Mouse (Mus musculus): ENCODE results near the gene Car5a. TPM values are rescaled to one million over a fixed set of nuclear protein-coding genes. Genes with fewer than 3 reads are reported as not detected.

Gene Car5a
- polyA plus RNA-seq, 1 experiment from 2014 or later = 0.12 TPM

DNA sequence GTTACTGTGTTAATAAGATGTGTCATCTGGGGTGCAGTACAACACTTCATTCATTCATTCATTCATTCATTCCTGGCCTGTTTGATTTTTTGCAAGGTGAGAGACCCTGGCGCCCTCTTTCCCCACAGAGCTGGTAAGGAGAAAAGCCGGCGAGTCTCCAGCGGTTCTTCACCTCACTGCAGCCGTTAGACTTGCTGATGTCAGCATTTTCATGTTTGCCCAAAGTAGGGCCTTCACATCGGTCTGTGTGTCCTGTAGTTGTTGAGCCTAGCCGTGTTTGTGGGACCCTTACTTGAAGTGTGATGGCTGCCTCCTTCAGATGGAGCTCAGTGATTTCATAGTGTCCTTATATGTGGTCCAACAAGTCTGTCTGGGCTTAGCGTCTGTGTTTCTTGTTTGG lies 25.5 kb upstream of the Car5a start:
- 89% methylated on average over 8 of the region's 8 CpGs for WGBS
- peaks cover 52% of the 10 kb centered on the region for H3K4me1 ChIP-seq (replicated peaks)
- no peak overlapping the region; the same call in 1 of the 2 replicates for H3K27ac ChIP-seq
- no peaks in the 10 kb centered on the region for H3K9me3 ChIP-seq
- no peak overlapping the region for H3K4me3 ChIP-seq
- peaks cover 22% of the 10 kb centered on the region for H3K36me3 ChIP-seq
- no peak for DNase-seq (ENCODE audit: low spot score)
- no peaks in the 10 kb centered on the region for H3K27me3 ChIP-seq (ENCODE audit: insufficient read depth, poor library complexity, severe bottlenecking)

DNA sequence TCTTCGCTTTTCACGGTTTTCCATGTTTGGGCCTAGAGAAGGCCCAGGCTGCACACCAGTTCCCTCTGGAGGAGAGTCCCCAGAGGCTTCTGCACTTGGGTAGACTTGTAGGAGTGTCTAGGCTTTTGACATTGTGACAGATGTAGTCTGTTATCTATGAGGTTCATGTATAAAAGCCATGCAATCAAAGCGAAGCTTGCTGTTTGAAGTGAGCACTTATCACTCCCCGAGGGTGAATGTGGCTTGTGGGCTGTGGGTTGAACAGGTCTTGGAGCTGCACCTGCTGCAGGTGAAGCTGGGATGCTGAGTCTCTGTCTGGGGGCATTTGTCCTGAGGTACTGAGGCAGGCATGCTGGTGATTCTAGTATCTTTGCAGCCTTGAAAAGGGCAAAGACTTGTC lies 23.8 kb upstream of the Car5a start:
- peaks cover 52% of the 10 kb centered on the region for H3K4me1 ChIP-seq (replicated peaks)
- no peaks in the 10 kb centered on the region for H3K27me3 ChIP-seq (ENCODE audit: insufficient read depth, poor library complexity, severe bottlenecking)
- H3K27ac ChIP-seq = no peak overlapping the region
- H3K4me3 ChIP-seq = no peak overlapping the region
- no peak for DNase-seq (ENCODE audit: low spot score)
- 83% methylated on average over 4 of the region's 4 CpGs for WGBS
- no peaks in the 10 kb centered on the region for H3K9me3 ChIP-seq
- H3K36me3 ChIP-seq = peaks cover 15% of the 10 kb centered on the region

DNA sequence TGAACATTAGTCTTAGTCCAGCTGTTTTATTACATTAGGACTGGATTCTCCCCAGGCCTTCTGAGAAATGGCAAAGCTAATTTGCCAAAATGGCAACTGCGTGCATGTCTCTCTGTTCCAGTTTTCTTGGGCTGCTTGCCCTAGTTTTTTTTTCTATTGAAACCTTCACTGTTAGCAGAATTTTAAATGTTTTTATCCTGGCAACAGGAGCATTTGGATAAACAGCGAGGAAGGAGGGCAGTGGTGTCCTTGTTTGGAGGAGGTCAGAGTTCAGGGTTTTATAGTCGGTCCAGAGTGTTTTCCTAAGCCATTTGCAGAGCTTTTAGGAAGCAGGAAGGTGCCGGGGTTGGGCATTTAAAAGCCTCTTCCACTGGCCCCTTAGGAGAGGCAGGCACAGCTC lies 23.3 kb upstream of the Car5a start:
- Histone ChIP-seq H3K4me3 (no peak overlapping the region), H3K4me1 (replicated peaks) (peaks cover 52% of the 10 kb centered on the region), H3K36me3 (peaks cover 13% of the 10 kb centered on the region), H3K27me3 (ENCODE audit: insufficient read depth, poor library complexity, severe bottlenecking) (no peaks in the 10 kb centered on the region), H3K9me3 (no peaks in the 10 kb centered on the region), H3K27ac (no peak overlapping the region)
- WGBS = 55% methylated on average over 4 of the region's 4 CpGs
- no peak for DNase-seq (ENCODE audit: low spot score)

GRCm38 (mm10) chr8:121966714-121967448 lies 22.2 kb upstream of the Car5a start:
- Histone ChIP-seq H3K9me3 (no peaks in the 10 kb centered on the region), H3K27me3 (ENCODE audit: insufficient read depth, poor library complexity, severe bottlenecking) (no peaks in the 10 kb centered on the region), H3K4me1 (replicated peaks) (peaks cover 52% of the 10 kb centered on the region), H3K36me3 (peaks cover 11% of the 10 kb centered on the region; the same call in 1 of the 2 replicates), H3K4me3 (no peak overlapping the region; the same call in 1 of the 2 replicates), H3K27ac (peak overlapping the region; percentile 79)
- 33% methylated on average over 7 of the region's 7 CpGs for WGBS
- DNase-seq (ENCODE audit: low spot score) = no peak

DNA sequence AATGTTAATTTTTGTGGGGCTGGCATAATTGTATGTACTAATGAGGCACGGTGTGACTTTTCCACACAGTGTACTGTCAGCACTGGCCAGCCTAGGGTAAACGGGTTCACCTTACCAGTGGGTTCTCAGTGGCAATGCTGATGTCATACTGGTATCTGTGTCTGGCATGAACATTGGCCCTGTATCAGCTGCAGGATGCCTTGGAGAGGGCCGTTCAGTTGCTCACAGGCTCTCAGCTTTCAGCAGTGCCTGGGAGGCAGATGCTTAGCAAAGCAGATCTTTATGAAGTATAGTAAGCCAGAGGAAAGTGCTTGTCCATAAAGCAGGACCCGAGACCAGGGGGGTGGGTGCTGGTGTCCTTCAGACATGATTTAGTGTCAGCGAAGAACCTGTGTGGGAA lies 21.4 kb upstream of the Car5a start:
- Histone ChIP-seq H3K36me3 (peaks cover 11% of the 10 kb centered on the region; the same call in 1 of the 2 replicates), H3K27ac (no peak overlapping the region), H3K9me3 (no peaks in the 10 kb centered on the region), H3K4me1 (replicated peaks) (peaks cover 44% of the 10 kb centered on the region), H3K27me3 (ENCODE audit: insufficient read depth, poor library complexity, severe bottlenecking) (no peaks in the 10 kb centered on the region), H3K4me3 (no peak overlapping the region)
- DNase-seq (ENCODE audit: low spot score) = no peak
- 70% methylated on average over 5 of the region's 5 CpGs for WGBS

DNA sequence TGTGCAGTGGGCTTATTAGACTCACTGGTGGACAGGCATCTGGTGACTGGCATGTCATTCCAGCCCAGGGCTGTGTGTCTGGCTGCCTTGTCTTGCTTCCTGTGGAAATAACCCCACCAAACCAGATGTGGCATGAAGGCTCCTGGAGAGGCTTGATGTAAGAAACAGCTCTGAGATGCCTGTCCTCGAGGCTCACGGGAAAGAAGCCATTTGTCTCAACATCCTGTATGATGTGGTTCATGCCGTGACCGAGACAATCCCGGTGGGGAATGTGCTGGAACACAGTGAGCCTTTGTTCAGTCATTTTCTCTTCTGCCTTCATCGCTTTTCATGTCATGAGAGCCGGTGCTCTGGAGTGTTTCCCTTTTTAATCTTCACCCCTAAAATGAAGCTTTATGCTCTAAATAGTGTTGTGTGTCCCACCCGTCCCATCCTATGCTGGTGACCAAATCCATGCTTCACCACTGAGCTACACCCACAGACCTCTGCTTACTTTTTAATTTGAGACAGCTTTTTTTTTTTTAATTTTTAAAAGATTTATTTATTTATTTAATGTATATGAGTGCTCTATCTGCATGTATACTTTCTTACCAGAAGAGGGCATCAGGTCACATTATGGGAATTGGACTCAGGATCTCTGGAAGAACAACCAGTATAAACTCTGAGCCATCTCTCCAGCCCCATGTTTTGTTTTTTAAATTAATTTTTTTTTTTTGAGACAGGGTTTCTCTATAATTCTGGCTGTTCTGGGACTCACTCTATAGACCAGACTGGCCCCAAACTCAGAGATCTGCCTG lies 20.2 kb upstream of the Car5a start:
- WGBS = 81% methylated on average over 8 of the region's 8 CpGs
- Histone ChIP-seq H3K4me1 (replicated peaks) (peaks cover 35% of the 10 kb centered on the region), H3K9me3 (no peaks in the 10 kb centered on the region), H3K36me3 (peaks cover 11% of the 10 kb centered on the region), H3K4me3 (no peak overlapping the region), H3K27ac (no peak overlapping the region), H3K27me3 (ENCODE audit: insufficient read depth, poor library complexity, severe bottlenecking) (no peaks in the 10 kb centered on the region)
- no peak for DNase-seq (ENCODE audit: low spot score)

- WGBS = 78% methylated on average over 3 of the region's 3 CpGs
- no peak overlapping the region for H3K4me3 ChIP-seq
- DNase-seq (ENCODE audit: low spot score) = no peak
Observed at GRCm38 (mm10) chr8:121962892-121963291, 18.2 kb upstream of the Car5a start.

GRCm38 (mm10) chr8:121958395-121958794 lies 13.7 kb upstream of the Car5a start:
- Histone ChIP-seq H3K36me3 (peaks cover 35% of the 10 kb centered on the region), H3K9me3 (no peaks in the 10 kb centered on the region), H3K27ac (no peak overlapping the region), H3K4me1 (replicated peaks) (peaks cover 26% of the 10 kb centered on the region), H3K27me3 (ENCODE audit: insufficient read depth, poor library complexity, severe bottlenecking) (no peaks in the 10 kb centered on the region), H3K4me3 (no peak overlapping the region)
- WGBS = 96% methylated on average over 1 of the region's 1 CpGs
- DNase-seq (ENCODE audit: low spot score) = no peak

More at GRCm38 (mm10) chr8:121962892-121963291, 18.2 kb upstream of the Car5a start:
- Histone ChIP-seq H3K4me1 (replicated peaks) (peaks cover 37% of the 10 kb centered on the region), H3K36me3 (peaks cover 11% of the 10 kb centered on the region), H3K27ac (no peak overlapping the region), H3K9me3 (no peaks in the 10 kb centered on the region), H3K27me3 (ENCODE audit: insufficient read depth, poor library complexity, severe bottlenecking) (no peaks in the 10 kb centered on the region)

DNA sequence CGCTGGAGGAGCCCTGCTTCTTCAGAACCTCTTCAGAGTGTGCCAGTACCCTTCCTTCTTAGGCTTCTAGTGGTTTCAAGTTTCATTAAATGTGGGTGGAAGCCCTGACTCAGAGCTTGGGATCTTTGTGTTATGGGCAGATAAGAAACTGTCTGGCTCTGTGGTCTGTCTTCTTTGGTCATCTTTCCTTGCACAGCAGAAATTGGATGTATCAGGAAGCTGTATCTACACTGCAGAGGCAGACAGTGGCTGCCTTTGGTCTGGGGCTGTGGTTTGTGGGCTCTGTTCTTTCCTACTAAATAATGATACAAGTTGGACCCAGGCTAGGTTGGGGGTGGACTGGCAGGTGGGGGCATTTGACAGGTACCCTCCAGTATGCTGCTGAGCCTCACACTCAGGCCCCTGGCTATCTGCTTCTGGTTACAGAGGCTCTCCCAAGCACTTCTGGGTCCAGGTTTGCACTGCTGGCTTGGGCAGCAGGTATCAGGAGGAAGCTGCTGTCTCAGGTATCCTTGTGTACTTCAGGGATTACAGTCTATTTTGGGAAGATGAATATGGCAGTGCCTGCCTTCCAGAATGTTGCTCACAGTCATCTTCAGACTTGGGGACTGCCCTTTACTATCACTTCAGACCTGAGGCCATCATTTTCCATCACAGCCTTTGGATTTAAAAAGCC lies 11.3 kb upstream of the Car5a start:
- H3K4me1 ChIP-seq (replicated peaks) = peaks cover 47% of the 10 kb centered on the region
- H3K4me3 ChIP-seq = no peak overlapping the region
- no peaks in the 10 kb centered on the region for H3K27me3 ChIP-seq (ENCODE audit: insufficient read depth, poor library complexity, severe bottlenecking)
- H3K9me3 ChIP-seq = no peaks in the 10 kb centered on the region
- no peak for DNase-seq (ENCODE audit: low spot score)
- H3K36me3 ChIP-seq = peaks cover 46% of the 10 kb centered on the region
- no peak overlapping the region for H3K27ac ChIP-seq
- WGBS = 75% methylated on average over 1 of the region's 1 CpGs

DNA sequence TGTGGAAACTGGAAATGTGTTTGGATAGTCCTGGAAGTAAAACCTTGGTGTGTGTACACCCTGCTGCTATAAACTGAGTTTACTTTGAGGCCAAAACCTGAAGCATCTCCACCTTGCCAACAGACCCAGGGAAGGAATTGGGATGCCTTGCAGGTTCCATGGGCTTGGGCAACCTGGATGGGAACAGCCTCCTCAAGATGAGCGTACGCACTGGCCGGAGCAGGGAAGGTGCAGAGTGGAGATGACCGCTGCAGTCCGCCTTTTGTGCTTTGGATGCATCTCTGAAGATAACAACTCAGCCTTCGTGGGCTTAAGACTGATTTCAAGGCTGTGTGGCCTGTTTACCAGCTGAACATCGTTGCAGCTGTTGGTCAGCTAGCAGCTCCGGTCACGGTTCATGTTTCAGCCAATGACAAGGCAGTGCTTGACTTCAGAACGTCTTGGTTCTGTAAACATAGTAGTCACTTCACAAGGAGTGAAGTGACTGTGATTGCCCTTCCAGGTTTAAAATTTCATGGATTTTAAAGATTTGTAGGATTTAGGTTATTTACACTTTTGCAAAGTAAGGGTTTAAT lies 10.4 kb upstream of the Car5a start:
- H3K27ac ChIP-seq = no peak overlapping the region
- peaks cover 46% of the 10 kb centered on the region for H3K36me3 ChIP-seq
- WGBS = 89% methylated on average over 10 of the region's 10 CpGs
- H3K4me3 ChIP-seq = no peak overlapping the region
- peaks cover 51% of the 10 kb centered on the region for H3K4me1 ChIP-seq (replicated peaks)
- no peaks in the 10 kb centered on the region for H3K9me3 ChIP-seq
- DNase-seq (ENCODE audit: low spot score) = no peak
- H3K27me3 ChIP-seq (ENCODE audit: insufficient read depth, poor library complexity, severe bottlenecking) = no peaks in the 10 kb centered on the region

DNA sequence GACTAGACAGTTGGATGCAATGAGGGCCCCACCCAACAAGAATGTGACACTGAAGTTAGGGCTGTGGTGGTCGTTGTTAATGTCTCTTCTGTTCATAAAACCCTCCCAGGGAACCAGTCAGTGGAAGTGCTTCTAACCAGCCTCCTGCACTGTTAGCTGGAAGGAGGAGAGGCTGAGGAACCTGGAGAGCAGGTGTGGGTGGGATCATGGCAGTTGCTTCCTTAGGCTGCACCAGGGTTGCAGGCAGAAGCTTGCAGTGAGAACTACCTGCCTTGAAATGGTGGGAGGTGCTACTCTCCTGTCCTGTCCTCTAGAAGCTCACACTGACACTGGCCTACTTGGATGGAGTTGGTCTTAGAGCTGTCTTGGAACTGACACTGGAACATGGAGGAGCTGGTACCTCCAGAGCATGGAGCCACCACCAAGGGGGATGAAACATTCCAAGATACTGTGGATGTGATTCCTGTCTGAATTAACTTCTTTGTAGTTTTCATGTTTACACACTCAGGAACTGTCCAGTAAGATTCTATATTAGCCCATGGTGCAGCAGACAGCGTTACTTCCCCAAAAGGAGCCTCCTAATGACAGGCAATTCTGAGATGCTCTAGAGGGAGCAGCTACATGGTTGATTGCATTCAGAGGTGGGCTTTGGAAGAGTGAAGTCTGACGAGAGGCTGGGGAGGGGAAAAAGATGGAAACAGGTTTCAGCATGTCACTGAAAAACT lies 9.3 kb upstream of the Car5a start:
- 81% methylated on average over 3 of the region's 3 CpGs for WGBS
- Histone ChIP-seq H3K4me3 (no peak overlapping the region), H3K27me3 (ENCODE audit: insufficient read depth, poor library complexity, severe bottlenecking) (no peaks in the 10 kb centered on the region)

GRCm38 (mm10) chr8:121952800-121953199 lies 8.1 kb upstream of the Car5a start:
- H3K36me3 ChIP-seq = peaks cover 46% of the 10 kb centered on the region
- no peaks in the 10 kb centered on the region for H3K9me3 ChIP-seq
- no peak overlapping the region for H3K27ac ChIP-seq
- H3K27me3 ChIP-seq (ENCODE audit: insufficient read depth, poor library complexity, severe bottlenecking) = no peaks in the 10 kb centered on the region
- no peak for DNase-seq (ENCODE audit: low spot score)
- H3K4me1 ChIP-seq (replicated peaks) = peaks cover 59% of the 10 kb centered on the region
- peak overlapping the region; percentile 95; the same call in 1 of the 2 replicates for H3K4me3 ChIP-seq
- 96% methylated on average over 7 of the region's 7 CpGs for WGBS

More for the DNA sequence above, 9.3 kb upstream of the Car5a start:
- peaks cover 46% of the 10 kb centered on the region for H3K36me3 ChIP-seq
- H3K27ac ChIP-seq = no peak overlapping the region
- H3K4me1 ChIP-seq (replicated peaks) = peaks cover 54% of the 10 kb centered on the region
- H3K9me3 ChIP-seq = no peaks in the 10 kb centered on the region
- DNase-seq (ENCODE audit: low spot score) = no peak
